ENCODE assay signal across 20 mouse cellular contexts in the genomic region with DNA sequence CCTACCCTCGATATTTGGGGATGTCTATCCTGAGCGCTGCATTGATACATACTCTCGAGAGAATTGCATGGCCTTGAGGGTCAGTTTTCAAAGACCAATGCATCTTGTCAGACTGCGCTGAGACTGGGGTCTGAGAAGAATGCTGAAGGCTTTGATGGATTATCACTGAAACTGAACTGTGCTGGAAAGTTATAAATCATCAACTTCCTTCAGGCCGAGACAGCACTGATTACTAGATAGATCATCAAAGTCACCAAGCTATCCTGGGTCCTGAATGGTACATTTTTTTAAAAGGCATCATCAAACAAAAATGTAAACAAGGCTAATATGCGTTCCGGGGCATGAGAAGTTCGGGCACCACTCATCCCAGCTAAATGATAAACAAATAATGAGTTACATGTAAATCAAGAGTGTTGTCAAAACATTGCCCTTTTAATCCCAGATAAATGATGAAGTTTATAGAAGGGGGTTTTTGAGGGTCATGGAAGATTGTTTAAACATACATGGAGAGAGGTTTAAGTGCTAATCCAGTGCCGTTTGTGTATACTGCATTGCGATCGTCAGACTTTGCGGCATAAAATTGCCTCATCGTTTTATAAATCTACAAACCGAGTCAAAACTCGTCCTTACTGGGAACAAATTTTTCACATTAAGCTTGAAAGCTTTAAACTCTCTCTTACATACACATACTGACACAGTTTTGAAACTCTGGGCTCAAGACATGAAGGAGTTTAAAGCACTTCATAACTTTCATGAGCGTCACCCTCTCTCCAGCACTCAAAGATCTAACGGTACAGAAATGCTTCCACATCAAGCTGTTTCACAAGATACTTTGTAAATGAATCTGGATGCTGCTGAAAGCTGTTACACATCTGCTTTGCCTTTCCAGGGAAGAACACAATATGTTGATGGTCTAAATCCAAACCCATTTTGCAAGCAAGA.
DNase-seq lines count a peak whose midpoint lies in the region; ATAC-seq and TF ChIP-seq lines count a peak whose summit lies in the region.
"Had no signal": no experiment of that assay in that cellular context is flagged by ENCODE, and none has a peak within 500 bp of the region (broad histone marks: within the 10 kb centered on the region; RNA-seq: fewer than 3 reads in every experiment).

No protein-coding gene starts in this region.

- no peaks in the 10 kb centered on the region for H3K9me3 ChIP-seq in intestine, embryonic 14.5 days (ENCODE audit: control insufficient read depth, low read length)
- H3K9me3 ChIP-seq in intestine, postnatal 0 days (ENCODE audit: control insufficient read depth), result no peaks in the 10 kb centered on the region
- no peaks in the 10 kb centered on the region for H3K9me3 ChIP-seq in embryonic facial prominence, embryonic 13.5 days
- no peaks in the 10 kb centered on the region for H3K9me3 ChIP-seq in stomach, embryonic 14.5 days (ENCODE audit: control insufficient read depth, low read depth, low read length)
- H3K9me3 ChIP-seq: forebrain, embryonic 10.5 days; heart, embryonic 10.5 days had no signal

- 21% methylated on average over 17 of the region's 17 CpGs for WGBS in intestine, embryonic 14.5 days
- 34% methylated on average over 17 of the region's 17 CpGs for WGBS in intestine, postnatal 0 days
- WGBS in embryonic facial prominence, embryonic 13.5 days, result 47% methylated on average over 17 of the region's 17 CpGs
- 14% methylated on average over 17 of the region's 17 CpGs for WGBS in stomach, embryonic 14.5 days

- DNase-seq in intestine, embryonic 14.5 days (ENCODE audit: low spot score), result no peak
- peak; percentile 43 for DNase-seq in brain, adult 2 months (ENCODE audit: low read depth, low spot score)
- DNase-seq in adipocyte (ENCODE audit: low spot score), result no peak
- DNase-seq: adrenal gland, postnatal 14 days; cerebellum, adult 2 months; gastrocnemius, postnatal 36 days; heart, postnatal 14 days; kidney, adult 9 months; kidney, postnatal 4 days; left cerebral cortex, postnatal 4 days; lung, postnatal 10 days; right cerebral cortex, postnatal 14 days; thymus, postnatal 36 days had no signal

- H3K27me3 ChIP-seq in intestine, embryonic 14.5 days (replicated peaks; ENCODE audit: control insufficient read depth, insufficient read depth, low read length), result no peaks in the 10 kb centered on the region
- H3K27me3 ChIP-seq in intestine, postnatal 0 days (replicated peaks; ENCODE audit: control insufficient read depth, insufficient read depth, low read length), result no peaks in the 10 kb centered on the region
- H3K27me3 ChIP-seq in embryonic facial prominence, embryonic 13.5 days, result no peaks in the 10 kb centered on the region
- no peaks in the 10 kb centered on the region for H3K27me3 ChIP-seq in stomach, embryonic 14.5 days (ENCODE audit: control insufficient read depth, insufficient read depth, low read length)

- H3K4me2 ChIP-seq in intestine, embryonic 14.5 days (ENCODE audit: low read length), result peak overlapping the region; percentile 21
- H3K4me2 ChIP-seq in intestine, postnatal 0 days (replicated peaks; ENCODE audit: low read depth), result no peak overlapping the region
- H3K4me2 ChIP-seq in embryonic facial prominence, embryonic 13.5 days, result peak overlapping the region; percentile 26; the same call in 1 of the 2 replicates
- no peak overlapping the region for H3K4me2 ChIP-seq in stomach, embryonic 14.5 days (replicated peaks; ENCODE audit: low read depth, low read length)
- H3K4me2 ChIP-seq: hindbrain, embryonic 14.5 days had no signal

- no peak for ATAC-seq in intestine, embryonic 14.5 days (replicated peaks; ENCODE audit: low FRiP score, low TSS enrichment, low read depth)
- no peak for ATAC-seq in intestine, postnatal 0 days
- ATAC-seq in embryonic facial prominence, embryonic 13.5 days (ENCODE audit: insufficient number of reproducible peaks, insufficient read depth, low FRiP score, low TSS enrichment, low read depth), result no peak
- ATAC-seq in stomach, embryonic 14.5 days (ENCODE audit: insufficient number of reproducible peaks, insufficient read depth, low FRiP score, low read depth), result peak; percentile 58; the same call in 1 of the 2 replicates
- no peak for ATAC-seq in erythroblast, adult 5-6 weeks (replicated peaks; ENCODE audit: low FRiP score, poor library complexity, severe bottlenecking)

- no peak overlapping the region for H3K9ac ChIP-seq in intestine, embryonic 14.5 days (ENCODE audit: low read length)
- no peak overlapping the region for H3K9ac ChIP-seq in intestine, postnatal 0 days (ENCODE audit: low read depth, low read length)
- H3K9ac ChIP-seq in embryonic facial prominence, embryonic 13.5 days, result no peak overlapping the region
- H3K9ac ChIP-seq in stomach, embryonic 14.5 days (replicated peaks; ENCODE audit: low read depth, low read length), result no peak overlapping the region
- H3K9ac ChIP-seq: hindbrain, embryonic 14.5 days had no signal

- no peak for TF ChIP-seq CTCF in intestine, postnatal 0 days (IDR thresholded peaks at IDR 0.05; ENCODE audit: low read depth)

- no peak overlapping the region for H3K4me3 ChIP-seq in intestine, embryonic 14.5 days (ENCODE audit: low read depth, low read length)
- H3K4me3 ChIP-seq in intestine, postnatal 0 days (ENCODE audit: low read depth, low read length), result no peak overlapping the region
- no peak overlapping the region for H3K4me3 ChIP-seq in embryonic facial prominence, embryonic 13.5 days
- H3K4me3 ChIP-seq in stomach, embryonic 14.5 days (ENCODE audit: low read depth, low read length), result no peak overlapping the region
- H3K4me3 ChIP-seq: forebrain, embryonic 10.5 days; heart, embryonic 10.5 days had no signal

- H3K36me3 ChIP-seq in intestine, embryonic 14.5 days (ENCODE audit: control insufficient read depth, insufficient read depth, low read length), result no peaks in the 10 kb centered on the region
- H3K36me3 ChIP-seq in intestine, postnatal 0 days (ENCODE audit: control insufficient read depth, insufficient read depth), result no peaks in the 10 kb centered on the region
- H3K36me3 ChIP-seq in embryonic facial prominence, embryonic 13.5 days, result no peaks in the 10 kb centered on the region
- H3K36me3 ChIP-seq in stomach, embryonic 14.5 days (ENCODE audit: control insufficient read depth, insufficient read depth, low read length), result no peaks in the 10 kb centered on the region
- H3K36me3 ChIP-seq: forebrain, embryonic 10.5 days; heart, embryonic 10.5 days had no signal

- H3K4me1 ChIP-seq in intestine, embryonic 14.5 days (replicated peaks; ENCODE audit: control insufficient read depth, insufficient read depth, low read length), result peaks cover 5% of the 10 kb centered on the region; the same call in 1 of the 2 replicates
- no peaks in the 10 kb centered on the region for H3K4me1 ChIP-seq in intestine, postnatal 0 days (replicated peaks; ENCODE audit: control insufficient read depth, insufficient read depth, low read length)
- peaks cover 3% of the 10 kb centered on the region; the same call in 1 of the 2 replicates for H3K4me1 ChIP-seq in embryonic facial prominence, embryonic 13.5 days
- H3K4me1 ChIP-seq in stomach, embryonic 14.5 days (ENCODE audit: control insufficient read depth, insufficient read depth, low read length), result 0 out of 2 replicates have a peak, but pooled peaks cover 8% of the 10 kb centered on the region
- H3K4me1 ChIP-seq: forebrain, embryonic 10.5 days; heart, embryonic 10.5 days had no signal

- no peak overlapping the region for H3K27ac ChIP-seq in intestine, embryonic 14.5 days (ENCODE audit: low read depth)
- H3K27ac ChIP-seq in intestine, postnatal 0 days (ENCODE audit: low read depth, low read length), result no peak overlapping the region
- no peak overlapping the region for H3K27ac ChIP-seq in embryonic facial prominence, embryonic 13.5 days
- no peak overlapping the region; the same call in 1 of the 2 replicates for H3K27ac ChIP-seq in stomach, embryonic 14.5 days (ENCODE audit: low read length)
- H3K27ac ChIP-seq: forebrain, embryonic 10.5 days; heart, embryonic 10.5 days; hindbrain, embryonic 14.5 days had no signal

Comparison
In these comparisons a context has a peak if more than half of its experiments do, and no peak if none do; other contexts are left out.
1. H3K4me2 ChIP-seq: peak in intestine, embryonic 14.5 days (single experiment) and embryonic facial prominence, embryonic 13.5 days (single experiment); none in intestine, postnatal 0 days (single experiment) and stomach, embryonic 14.5 days (single experiment).